Mouse (Mus musculus): ENCODE results near the gene Gjd3.

The Gjd3 gene

DNA sequence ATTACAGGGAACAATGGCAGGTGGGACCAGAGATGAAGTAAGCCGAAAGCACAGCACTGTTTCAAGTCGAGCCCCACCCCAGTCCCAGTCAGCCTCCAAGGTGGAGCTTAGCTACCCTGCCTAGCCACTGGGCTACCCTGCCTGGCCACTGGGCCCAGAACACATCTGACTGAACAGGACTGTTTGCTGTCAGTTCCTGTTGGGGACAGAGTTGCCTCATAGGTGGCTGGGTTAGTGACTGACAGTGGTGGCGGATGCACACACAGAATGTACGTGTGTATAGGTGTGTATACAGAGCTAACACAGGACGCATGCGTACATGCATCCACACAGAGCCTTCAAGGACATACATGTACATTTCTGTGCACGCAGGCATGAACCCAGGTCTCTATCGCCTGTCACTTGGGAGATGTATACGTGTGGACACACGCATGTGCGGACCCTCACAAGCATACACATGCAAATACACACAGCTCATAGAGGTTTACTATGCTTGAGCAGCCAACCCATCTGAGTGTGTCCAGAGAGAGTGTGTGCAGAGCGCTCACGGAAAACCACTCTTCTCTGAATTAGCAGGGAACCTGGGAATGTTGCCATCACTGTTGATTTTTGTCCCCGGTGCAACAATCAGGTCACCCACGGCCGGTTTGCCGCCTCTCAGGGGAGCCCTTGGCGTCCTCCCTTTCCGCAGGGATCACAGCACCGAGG is 1.4 kb downstream of the Gjd3 start:
- in situ Hi-C loops (cut with MboI; ENCODE audit: low sequenced_read_pairs): no loop called here

DNA sequence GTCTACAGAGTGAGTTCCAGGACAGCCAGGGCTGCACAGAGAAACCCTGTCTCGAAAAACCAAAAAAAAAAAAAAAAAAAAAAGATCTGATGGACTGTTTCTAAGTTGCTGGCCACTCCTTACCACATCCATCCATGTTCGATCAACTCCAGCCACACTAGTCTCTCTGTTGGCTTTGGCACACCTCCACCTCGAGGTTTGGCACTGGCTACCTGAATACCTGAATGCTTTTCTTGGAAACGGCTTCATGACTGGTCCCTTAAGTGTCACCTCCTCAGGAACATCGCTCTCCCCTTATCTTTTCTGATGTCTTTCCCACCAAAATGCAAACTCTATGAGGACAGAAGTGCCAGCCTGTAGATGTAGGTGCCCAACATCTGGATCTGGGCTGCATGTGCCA is 3.5 kb downstream of the Gjd3 start:
- in situ Hi-C loops (cut with MboI; ENCODE audit: low sequenced_read_pairs): loop anchor here (10.0 kb wide), 1 partner anchor 65 kb away; no protein-coding TSS in a partner anchor

DNA sequence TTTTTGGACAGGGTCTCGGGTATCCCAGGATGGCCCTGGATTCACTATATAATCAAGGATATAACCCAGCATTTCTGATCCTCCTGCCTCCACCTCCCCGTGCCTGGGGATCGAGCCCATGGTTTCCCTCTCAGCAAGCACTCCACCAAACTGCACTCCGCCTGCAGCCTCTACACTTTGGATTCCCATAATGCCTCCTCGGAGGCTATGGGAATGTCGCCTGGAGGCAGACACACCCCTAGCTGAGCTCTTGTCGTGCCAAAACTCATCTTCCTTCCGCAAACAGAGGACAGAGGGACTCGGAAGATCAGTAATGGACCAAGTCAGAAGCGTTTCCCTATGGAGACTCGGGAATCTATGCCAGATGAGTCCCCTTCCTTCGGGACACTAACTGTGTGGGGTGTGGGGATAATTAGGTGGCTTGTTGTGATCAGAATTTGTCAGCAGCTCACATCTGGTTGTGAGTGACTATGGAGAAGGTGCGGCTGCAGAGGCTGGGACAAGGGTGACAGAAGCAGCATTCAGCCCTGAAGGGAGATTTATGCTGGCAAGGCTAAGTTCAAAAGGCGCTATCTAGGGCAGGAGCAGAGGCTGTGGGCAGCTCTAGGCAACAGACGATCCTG is 4.2 kb downstream of the Gjd3 start:
- in situ Hi-C loops (cut with MboI; ENCODE audit: low sequenced_read_pairs): loop anchor here (10.0 kb wide), 1 partner anchor 64 kb away; no protein-coding TSS in a partner anchor

DNA sequence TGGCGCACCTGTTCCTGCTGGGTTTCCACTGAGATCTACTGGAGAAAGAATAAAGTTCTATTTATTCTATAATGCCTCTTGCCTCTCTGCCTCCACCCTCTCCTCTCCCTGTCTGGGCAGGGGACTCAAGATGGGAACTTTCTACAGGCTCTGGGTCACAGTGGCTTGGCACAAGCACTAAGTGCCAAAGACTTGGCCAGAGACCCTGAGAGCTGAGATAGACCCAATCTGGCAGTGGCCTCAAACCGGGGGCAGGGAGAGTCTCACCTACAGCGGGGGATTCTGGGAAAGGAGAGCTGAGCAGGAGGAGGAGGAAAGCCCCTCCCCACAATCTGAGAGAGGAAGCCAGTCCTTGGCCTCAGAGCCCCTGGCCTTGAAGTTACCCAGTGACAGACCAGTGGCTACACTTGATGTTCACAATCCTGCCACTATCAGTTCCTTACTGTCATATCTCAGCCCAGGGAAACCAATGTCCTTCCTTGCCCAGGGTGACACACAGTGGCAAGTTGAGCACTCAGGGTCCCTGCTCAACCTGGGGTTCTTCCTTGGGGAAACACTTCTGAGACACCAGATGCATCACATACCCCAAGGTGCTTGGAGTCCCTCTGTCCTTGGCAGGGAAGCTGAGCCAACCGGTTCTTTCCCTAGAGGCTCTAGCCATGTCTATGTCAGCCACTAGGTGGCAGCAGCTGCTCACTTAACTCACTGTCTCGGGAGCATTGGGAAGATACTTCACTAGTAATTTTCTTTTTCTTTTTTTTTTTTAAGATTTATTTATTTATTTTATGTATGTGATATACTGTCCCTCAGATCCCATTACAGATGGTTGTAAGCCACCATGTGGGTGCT is 7.7 kb downstream of the Gjd3 start:
- in situ Hi-C loops (cut with MboI; ENCODE audit: low sequenced_read_pairs): loop anchor here (5.0 to 10.0 kb wide), 2 partner anchors 38 to 60 kb away; no protein-coding TSS in a partner anchor

DNA sequence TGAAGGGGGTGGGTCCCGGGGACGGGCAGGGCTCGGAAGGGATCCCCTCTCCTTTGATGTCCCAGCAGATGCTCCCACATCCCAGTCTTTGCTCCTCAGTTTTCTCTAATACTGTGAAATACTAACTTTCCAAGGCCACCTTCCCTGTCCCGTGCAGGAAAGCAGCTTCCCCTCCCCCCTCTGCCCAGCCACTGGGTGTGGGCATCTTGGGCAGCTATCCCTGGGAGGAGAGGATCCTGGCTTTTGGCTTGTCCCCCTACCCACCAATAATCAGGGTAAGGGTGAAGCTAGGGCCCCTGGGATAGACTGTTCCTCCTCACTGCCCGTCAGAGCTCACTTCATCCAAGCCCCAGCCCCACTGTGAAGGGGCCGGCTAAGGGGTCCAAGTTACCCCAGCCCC is 8.6 kb downstream of the Gjd3 start:
- in situ Hi-C loops (cut with MboI; ENCODE audit: low sequenced_read_pairs): loop anchor here (5.0 to 10.0 kb wide), 2 partner anchors 37 to 59 kb away; no protein-coding TSS in a partner anchor

DNA sequence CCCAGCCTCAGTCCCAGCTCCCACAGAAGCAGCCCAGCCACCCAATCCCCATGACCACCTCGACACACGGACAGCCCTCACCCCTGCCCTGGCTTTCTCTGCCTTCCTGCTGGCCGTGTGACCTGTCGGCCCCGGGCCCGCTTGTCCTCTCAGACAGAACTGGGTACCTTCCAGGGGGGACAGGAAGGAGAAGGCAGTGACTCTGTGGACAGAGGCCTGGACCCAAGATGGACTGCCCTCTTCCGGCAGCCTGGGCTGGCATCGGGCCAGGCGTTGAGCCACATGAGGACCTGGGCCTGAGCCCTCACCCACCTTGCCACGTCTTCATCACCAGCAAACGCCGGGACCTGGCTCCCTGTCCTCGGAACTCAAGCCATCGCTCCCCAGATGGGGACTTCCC is 9.2 kb downstream of the Gjd3 start:
- in situ Hi-C loops (cut with MboI; ENCODE audit: low sequenced_read_pairs): loop anchor here (5.0 to 10.0 kb wide), 2 partner anchors 36 to 59 kb away; no protein-coding TSS in a partner anchor

DNA sequence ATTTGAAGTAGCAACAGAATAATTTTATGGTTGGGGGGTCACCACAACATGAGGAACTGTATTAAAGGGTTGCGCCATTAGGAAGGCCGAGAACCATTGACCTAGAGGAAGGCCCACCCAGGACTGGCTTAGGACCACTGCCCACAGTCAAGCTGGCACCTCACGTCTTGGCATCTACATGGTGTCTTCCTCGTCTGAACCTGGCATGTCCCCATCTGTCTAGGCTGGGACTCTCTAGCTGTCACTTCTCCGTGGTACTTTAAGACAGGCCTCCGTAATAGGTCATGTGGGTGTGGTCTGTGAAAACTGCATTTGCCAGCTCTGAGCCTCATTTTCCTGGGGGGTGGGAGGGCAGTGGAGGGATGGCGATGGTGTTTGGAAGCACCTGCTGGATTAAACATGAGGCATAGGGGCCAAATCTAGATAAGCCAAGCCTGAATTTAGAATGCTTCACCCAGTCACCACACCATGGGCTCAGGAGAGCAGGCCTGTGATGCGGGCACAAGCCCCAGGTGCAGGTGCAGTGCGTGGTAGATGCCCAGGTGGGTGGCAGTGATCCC is 9.9 kb downstream of the Gjd3 start:
- in situ Hi-C loops (cut with MboI; ENCODE audit: low sequenced_read_pairs): loop anchor here (5.0 to 10.0 kb wide), 2 partner anchors 36 to 58 kb away; no protein-coding TSS in a partner anchor

DNA sequence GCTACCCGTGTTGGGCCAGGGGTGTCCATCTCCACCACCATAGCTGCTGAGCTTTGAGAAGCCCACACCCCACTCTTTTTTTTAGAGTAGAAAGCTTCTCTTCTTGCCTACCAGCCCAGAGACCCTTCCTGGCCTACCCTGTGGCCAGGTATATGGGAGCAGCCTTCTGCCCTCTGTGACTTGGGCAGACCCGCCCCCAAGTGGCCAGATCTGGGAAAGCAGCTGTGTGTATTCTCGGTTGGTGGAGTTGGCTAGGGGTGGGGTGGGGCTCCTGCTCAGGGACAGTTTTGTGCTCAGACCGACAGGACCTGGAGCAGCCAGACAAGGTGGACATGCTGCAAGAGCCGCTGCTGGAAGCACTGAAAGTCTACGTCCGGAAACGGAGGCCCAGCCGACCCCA is 10.6 kb downstream of the Gjd3 start:
- in situ Hi-C loops (cut with MboI; ENCODE audit: low sequenced_read_pairs): loop anchor here (5.0 to 10.0 kb wide), 2 partner anchors 35 to 57 kb away; no protein-coding TSS in a partner anchor

DNA sequence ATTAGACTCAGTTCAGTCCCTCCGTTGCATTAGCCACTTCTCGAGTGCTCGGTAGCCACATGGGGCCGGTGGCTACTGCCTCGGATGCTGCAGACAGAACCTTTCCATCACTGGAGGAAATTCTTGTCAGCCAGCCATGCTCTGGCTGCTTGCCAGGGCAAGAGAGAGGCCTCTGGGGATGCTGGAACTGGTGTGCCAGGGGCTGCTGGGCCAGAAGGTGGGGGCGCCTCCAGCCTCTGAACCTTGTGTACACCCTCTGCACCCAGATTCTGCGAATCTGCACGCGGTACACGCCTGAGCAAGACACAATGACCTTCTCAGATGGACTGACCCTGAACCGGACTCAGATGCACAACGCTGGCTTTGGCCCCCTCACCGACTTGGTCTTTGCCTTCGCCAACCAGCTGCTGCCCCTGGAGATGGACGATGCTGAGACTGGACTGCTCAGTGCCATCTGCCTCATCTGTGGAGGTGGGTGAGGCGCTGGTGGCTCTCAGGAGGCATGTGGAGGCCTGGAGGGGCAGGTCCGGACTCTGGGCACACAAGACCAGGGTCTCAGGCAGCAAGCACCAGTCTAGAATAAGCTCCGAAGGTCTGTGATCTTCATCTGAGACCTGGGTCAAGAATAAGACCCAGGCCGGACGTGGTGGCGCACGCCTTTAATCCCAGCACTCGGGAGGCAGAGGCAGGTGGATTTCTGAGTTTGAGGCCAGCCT is 11.3 kb downstream of the Gjd3 start:
- in situ Hi-C loops (cut with MboI; ENCODE audit: low sequenced_read_pairs): loop anchor here (5.0 to 10.0 kb wide), 2 partner anchors 34 to 57 kb away; no protein-coding TSS in a partner anchor

DNA sequence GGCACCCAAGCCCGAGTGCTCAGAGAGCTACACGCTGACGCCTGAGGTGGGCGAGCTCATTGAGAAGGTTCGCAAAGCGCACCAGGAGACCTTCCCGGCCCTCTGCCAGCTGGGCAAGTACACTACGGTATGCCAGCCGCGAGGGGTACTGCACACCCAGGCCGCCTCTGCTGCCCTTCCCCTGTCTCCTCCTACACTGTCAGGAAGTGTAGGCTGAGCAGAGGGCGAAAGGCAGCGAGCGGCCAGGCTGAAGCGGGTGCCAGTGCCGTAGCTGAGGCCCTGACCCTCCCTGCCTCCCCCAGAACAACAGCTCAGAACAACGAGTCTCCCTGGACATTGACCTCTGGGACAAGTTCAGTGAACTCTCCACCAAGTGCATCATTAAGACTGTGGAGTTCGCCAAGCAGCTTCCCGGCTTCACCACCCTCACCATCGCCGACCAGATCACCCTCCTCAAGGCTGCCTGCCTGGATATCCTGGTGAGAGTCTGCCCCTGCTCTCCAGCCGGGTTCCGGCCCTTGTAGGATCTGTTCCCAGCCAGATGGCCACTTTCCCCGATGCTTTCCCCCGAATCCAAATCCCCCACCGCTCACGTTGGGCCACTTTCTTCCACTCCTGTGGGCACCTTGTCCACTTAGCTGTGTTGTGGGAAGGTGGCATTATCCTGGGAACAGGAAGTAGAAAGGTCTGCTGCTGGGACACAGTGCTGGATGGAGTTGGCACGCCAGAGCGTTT is 12.5 kb downstream of the Gjd3 start:
- in situ Hi-C loops (cut with MboI; ENCODE audit: low sequenced_read_pairs): loop anchor here (5.0 to 10.0 kb wide), 2 partner anchors 33 to 56 kb away; no protein-coding TSS in a partner anchor

DNA sequence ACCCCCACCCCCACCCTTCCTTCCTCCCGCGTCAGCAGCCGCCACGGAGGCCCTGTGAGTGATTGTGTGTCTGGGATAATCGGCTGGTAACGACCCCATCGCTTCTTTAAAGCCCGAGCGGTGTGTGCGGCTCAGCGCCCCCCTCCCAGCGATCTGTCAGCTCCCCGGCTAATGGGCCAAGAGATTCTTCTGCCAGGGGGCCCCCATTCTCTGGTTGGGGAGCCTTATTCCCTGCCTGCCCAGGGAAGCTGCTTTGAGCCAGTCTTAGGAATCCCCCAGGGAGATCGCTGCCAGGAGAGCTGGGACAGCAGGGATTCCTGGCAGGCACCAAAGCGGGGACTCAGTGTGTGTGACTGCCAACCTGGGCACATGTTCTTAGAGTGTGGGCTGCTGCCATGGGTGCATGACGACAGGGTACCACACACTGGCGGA is 13.3 kb downstream of the Gjd3 start:
- in situ Hi-C loops (cut with MboI; ENCODE audit: low sequenced_read_pairs): no loop called here

DNA sequence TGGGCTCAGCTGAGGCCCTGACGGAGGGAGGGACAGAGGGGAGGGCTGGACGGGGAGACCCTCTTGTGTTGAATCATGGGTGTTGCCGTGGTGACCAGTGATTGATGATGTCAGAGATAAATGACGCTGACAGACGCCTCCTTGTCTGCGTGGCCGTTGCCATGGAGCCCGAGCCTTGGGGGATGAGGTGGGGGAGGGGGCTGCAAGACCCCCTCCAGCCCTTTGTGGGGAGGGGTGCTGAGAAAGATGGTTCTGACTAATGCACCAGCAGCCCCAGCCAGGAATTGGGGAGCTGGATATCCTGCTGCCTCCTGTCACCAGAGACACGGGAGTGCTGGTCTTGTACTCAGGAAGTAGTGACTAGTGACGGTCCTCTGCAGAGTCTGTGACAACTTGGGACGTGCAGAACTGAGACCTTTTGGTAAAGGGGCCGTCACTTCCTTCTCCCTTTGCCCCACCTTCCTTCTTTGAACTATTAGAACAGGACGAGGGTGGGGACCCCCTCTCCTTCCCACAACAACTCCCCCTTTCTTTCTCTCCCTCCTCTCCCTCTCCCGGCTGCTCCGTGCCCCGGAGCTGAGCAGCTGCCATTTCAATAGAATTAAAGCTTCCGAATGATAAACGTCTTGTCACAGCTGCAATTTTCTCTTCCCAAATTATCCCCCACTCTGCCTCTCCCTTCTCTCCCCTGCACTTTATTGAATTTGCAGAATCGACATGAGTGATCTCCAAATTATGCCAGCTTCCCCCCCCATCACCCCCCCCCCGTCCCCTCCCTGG is 13.9 kb downstream of the Gjd3 start:
- in situ Hi-C loops (cut with MboI; ENCODE audit: low sequenced_read_pairs): no loop called here

DNA sequence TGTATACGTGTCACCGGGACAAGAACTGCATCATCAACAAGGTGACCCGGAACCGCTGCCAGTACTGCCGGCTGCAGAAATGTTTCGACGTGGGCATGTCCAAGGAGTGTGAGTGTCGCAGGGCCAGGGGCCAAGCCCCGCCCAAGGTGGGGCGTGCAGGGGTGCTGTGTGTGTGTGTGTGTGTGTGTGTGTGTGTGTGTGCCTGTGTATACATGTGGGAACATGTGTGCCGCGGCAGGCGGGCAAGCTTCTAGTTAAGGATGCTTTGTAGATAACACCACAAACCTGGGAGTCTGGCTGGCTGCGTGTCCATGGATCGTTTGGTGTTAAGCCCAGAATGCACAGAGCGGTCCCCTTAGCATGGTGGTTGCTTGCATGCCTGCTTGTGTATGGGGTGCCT is 14.7 kb downstream of the Gjd3 start:
- in situ Hi-C loops (cut with MboI; ENCODE audit: low sequenced_read_pairs): no loop called here

DNA sequence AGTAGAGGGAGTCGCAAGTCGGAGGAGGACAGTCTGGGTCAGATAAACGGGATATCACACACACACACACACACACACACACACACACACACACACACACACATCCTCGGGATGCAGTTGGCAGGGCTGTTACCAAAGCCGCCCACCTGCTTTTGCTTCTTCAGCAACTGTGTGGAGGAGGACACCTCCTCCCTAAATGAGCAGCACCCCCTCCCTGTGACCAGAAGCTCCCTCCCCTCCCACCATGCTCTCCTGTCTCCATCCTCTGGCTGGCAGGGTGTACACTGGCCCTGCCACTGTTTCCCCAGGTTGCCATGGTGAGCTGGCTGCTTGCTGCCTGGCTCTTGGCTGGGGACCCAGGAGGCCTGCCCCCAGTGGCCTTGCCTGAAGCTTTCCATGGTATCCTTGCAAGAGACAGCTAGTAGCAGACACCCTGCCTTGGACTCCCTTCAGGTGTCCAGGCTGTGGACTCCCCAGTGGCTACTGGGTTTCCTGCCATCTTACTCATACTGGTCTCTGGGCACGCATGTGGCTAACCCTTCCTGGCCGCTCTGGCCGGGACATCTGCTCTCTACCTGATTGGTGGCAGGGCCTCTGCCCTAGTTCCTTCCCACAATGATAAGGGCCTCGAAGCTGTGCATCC is 16.2 kb downstream of the Gjd3 start:
- in situ Hi-C loops (cut with MboI; ENCODE audit: low sequenced_read_pairs): no loop called here

DNA sequence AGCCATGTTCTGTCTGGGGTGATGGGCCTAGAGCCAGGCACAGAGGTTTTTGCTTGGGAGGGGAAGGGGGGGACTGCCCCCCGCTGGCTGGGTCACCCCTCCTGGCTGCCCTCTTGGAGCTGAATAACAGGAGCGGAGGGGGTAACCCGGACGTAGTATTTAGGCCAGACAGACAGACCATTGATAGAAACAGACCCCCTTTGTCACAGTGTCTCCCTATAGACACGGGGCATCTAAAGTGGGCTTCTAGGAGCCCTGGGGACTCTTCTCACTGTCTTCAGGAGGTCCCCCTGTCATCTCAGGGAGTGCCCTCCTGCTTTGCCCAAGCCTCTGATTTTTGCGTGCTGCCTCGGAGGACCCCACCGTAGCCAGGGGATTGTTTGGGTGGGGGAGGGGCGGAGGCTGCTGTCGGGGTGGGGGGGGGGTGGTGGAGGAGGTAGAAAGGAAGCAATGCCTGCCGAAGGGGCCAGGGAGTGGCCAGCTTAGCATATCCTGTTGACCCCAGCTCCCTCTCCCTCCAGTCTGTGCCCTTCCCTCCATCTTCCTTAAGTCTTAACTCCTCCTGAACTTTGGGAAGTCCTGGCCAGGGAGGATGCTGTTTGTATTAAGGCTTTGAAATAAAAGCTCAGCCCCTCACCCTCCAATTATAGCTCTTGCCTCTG is 17.3 kb downstream of the Gjd3 start:
- in situ Hi-C loops (cut with MboI; ENCODE audit: low sequenced_read_pairs): no loop called here

DNA sequence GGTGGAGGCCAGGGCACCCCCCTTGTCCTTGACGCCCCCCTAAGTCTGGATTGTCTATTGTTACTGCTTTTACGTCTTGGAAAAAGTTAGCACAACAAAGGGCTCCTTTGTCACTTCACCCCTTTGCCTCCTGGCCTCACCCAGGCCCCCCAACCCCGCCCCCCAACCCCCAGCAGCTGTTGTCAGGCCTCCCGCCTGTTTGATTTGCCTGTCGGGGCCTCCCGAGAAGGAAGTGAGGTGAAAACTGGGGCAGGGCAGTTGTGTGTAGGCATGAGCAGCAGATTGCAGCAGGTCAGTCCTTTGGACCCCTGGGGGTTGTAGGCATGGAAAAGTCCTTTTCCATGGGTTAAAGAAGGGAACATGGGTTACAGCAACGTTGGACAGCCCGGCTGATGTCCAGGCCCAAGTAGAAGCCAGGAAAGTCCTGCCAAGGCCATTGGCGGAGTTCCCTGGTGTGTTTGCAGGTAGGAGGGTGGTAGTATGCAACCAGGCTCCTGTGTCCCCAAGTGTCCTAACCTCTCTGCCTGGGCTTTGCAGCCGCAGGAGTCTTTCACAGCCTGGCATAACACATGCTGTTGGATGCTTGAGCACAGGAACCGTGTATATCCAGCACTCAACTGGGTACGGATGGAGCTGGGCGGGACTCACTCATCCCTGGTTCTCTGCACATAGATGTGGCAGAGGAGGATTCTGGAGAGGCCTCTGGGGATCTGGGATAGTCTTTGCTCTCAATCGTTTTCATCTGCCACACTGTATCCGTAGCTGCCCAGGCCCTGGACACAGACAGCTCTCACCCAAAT is 18.0 kb downstream of the Gjd3 start:
- in situ Hi-C loops (cut with MboI; ENCODE audit: low sequenced_read_pairs): no loop called here

DNA sequence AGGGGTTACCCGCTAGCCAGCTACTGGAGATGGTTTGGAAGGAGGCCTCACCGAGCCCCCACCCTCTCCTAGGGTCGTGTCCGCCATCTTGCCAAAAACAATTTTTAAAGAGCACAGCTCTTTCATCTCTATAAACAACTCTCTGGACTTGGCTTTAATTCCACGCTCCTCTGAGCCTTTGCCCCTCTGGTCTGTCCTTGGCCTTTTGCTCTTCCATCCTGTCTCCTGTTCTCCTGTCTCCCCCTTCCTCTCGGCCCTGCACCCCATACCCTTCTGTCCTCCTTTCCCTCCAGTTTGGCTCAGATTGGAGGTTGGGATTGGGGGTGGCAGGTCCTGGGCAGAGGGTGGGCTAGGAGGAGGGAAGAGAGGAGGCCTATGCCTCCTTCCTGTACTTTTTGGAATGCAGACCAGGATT is 18.6 kb downstream of the Gjd3 start:
- in situ Hi-C loops (cut with MboI; ENCODE audit: low sequenced_read_pairs): no loop called here
